Mouse (Mus musculus): ENCODE measurements around the gene Ino80e. TPM values are rescaled to one million over a fixed set of nuclear protein-coding genes. Genes with fewer than 3 reads are reported as not detected.
"Not testable (repeated sequence)": the region's sequence is repeated elsewhere in the genome, so short reads cannot be mapped to it uniquely, and the experiment has no call there.

The Ino80e gene
- 10 to 100 TPM; 48.4 to 55.6 TPM for total RNA-seq (2021)
- long read RNA-seq, transcript Ino80e-203 (7 exons, 1,973 nt): major isoform, 19 of 47 reads
- long read RNA-seq, transcript Ino80e-214 (6 exons, 883 nt): minor isoform, 15 of 47 reads
- long read RNA-seq, partial matches to known transcripts: 3 of 47 reads
- long read RNA-seq, other reads (novel, unspliced or antisense): 8 of 47 reads

DNA sequence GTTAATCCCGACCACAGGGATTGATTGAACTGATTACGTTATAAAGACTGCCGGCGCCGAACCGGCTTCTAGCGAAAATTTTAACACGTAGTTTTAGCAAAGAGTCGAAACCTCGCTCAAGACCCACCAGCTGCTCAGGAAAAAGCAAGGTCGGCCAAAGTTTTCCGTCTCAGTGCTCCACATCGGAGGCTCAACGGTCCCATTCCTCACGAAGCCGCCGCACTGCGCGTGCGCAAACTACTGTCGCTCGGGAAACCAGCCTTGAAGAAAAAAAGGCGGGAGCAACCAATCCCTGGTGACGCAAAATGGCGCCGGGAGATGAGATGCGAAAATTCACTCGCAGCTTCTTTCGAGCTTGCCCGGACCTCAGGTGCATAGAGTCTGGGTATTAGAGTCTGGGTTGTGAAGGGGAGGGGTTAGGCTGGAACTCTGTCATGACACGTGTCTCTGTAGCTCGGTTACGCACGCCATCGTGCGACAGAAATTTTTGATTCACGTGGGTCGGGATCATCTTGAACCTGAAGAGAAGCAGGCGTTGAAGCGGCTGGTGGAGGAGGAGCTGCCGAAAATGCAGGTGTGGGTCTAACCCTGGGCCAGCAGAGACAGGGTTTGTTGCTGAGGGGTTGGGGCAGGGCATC lies at the start of gene Ino80e:
Ino80e (minus strand) TSS at position 231 of the 638 bp plus-strand sequence.
- peak; percentile 92 to 96 for DNase-seq (ENCODE audit: low spot score in 2 of 2)

DNA sequence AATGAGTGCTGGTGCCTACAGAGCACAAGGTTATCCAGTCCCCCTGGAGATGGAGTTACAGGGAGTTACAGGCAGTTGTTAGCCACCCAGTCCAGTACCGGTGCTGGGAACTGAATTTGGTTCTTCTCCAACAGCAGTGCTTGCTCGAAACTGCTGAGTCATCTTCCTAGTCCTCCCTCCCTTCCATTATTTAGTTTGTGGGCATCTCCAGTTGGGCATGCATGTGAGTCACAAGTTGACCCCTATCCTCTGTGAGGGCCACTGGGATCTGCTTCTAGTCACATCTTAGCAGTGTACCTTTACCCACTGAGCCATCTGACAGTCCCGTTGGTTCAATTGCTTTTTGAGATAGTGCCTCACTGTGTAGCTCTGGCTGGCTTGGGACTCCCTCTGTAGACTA lies 43.4 kb upstream of the Ino80e start:
- DNase-seq (ENCODE audit: low spot score in 2 of 2): no peak

DNA sequence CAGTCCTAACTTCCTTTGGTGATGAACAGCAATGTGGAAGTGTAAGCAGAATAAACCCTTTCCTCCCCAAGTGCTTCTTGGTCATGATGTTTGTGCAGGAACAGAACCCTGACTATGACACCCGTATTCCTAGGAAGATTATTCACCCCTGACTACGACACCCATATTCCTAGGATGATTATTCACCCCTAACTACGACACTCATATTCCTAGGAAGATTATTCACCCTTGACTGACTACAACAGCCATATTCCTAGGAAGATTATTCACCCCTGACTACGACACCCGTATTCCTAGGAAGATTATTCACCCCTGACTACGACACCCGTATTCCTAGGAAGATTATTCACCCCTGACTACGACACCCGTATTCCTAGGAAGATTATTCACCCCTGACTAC lies 37.6 kb upstream of the Ino80e start:
- DNase-seq (ENCODE audit: low spot score in 2 of 2): not testable (repeated sequence)

DNA sequence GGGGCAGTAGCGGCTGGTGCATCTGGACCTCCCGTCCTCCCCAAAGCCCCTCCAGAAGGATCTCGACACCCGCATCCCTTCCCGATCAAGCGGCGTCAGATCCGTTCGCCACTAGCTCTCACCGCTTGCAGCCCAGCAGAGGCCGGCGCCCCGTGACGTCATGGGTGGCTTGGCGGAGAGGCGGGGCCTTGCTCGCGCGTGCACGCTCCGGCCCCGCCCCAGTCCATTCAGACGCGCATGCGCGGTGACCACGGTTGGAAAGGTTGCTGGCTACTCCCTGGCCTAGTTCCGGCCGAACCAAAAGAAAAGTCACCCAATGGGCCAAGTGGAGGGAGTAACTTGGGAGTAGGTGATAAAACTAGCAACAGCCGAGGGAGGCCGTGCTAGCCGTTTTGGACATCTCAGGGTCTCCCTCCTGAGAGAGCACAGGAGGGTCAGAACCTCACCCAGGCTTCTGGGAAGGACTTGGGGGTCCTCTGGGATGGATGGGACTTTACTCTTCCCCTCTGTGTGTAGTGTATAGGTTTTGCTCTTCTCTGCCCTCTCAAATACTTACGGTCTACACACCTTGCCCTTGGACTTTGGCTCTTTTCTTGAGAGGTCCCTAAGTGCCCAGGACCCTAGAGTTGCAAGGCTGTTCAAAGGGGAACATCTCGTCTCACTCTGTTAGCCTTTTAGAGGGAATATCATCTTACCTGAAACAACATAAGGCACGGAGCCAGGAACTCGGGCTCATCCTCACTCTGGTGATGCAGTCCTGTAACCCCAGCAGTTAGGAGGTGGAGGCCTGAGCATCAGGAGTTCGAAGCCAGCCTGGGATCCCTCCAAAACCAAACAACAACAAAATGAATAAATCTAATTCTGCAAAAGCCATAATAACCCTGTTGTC lies 36.2 kb upstream of the Ino80e start:
- DNase-seq (ENCODE audit: low spot score in 2 of 2): peak; percentile 92 to 95

DNA sequence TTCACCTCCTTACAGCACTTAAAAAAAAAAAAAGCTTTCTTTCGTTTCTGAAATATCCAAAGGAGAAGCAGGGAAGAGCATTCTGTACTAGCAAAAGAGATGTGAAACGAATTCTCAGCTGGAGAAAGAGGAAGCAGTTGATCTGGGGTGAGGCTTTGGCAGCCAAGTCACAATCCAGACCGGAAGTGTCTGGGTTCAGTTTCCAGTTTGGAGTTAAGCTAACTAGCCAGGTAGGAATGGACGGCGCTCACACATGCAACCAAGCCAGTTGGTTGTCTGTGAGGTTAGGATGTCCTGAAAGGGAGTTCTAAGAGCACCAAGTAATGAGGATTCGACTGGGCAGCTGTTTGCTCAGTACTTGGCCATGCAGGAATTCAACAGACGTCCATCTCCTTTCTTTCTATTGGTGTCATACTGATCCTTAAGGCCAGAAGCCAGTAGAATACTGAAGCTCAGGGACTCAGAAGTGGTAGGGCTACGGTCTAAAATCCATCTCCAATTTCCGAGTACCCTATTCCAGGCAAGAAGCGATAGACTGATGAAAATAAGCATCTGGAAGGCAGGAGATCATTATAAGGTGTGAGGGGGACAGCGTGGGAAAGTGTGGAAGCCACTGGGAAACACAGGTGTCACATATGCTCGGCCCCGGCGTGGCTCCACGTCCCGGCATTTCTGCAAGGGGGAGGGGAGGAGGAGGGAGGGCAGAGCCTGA lies 35.4 kb upstream of the Ino80e start:
- peak in 1 of 2 experiments; percentile 13 for DNase-seq (ENCODE audit: low spot score in 2 of 2)

DNA sequence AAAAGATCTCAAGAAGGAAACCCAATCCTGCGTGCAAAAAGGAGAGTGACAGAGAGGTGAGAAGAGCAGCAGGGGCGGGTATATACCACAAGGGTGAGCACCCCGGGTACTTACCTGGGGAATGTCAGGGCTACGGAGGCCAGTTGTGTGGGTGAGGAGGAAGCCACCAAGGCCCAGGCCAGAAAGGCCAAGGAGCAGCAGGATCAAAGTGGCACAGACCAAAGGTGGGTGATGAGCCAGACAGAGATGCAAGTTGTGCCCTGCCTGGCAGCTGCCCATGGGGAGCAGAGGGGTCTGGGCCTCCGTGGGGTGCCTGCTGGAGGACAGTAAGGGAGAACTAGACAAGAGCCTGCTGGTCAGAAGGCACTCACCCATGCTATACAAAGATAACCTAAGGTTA lies 34.7 kb upstream of the Ino80e start:
- no peak for DNase-seq (ENCODE audit: low spot score in 2 of 2)

DNA sequence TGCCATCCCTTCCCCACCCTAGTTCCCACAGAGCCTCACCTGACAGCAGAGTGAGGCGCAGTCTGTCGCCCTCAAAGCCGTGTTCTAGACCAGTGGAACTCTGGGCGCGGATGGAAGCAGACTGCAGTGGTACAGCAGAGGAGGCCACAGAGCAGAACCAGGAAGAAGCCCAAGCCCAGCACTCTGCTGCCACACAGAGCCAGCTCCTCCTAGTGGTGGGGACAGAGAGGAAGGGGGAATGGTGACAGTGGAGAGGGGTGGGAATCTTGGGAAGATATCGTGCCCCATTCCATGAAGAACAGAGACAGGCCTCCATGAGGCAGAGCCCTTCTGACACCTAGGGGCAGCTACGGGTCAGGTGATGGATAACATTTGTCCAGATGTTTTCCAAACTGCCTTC lies 26.7 kb upstream of the Ino80e start:
- DNase-seq (ENCODE audit: low spot score in 2 of 2): no peak

DNA sequence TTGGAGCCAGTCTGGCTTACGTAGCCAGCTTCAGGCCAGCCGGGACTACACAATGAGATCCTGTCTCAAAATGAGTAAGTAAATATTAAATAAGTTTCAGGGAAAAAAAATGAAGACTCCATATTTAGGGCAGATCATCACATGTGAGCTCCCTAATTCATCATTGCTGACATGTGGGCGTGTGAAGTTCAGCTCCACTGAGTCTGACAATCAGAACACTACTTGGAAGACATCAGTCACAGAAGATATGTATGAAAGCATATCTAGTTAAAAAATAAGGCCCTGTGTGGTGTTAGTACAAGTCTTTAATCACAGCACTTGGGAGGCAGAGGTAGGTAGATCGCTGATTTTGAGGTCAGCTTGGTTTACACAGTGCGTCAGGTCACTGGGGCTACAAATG lies 25.1 kb upstream of the Ino80e start:
- DNase-seq (ENCODE audit: low spot score in 2 of 2): no peak

DNA sequence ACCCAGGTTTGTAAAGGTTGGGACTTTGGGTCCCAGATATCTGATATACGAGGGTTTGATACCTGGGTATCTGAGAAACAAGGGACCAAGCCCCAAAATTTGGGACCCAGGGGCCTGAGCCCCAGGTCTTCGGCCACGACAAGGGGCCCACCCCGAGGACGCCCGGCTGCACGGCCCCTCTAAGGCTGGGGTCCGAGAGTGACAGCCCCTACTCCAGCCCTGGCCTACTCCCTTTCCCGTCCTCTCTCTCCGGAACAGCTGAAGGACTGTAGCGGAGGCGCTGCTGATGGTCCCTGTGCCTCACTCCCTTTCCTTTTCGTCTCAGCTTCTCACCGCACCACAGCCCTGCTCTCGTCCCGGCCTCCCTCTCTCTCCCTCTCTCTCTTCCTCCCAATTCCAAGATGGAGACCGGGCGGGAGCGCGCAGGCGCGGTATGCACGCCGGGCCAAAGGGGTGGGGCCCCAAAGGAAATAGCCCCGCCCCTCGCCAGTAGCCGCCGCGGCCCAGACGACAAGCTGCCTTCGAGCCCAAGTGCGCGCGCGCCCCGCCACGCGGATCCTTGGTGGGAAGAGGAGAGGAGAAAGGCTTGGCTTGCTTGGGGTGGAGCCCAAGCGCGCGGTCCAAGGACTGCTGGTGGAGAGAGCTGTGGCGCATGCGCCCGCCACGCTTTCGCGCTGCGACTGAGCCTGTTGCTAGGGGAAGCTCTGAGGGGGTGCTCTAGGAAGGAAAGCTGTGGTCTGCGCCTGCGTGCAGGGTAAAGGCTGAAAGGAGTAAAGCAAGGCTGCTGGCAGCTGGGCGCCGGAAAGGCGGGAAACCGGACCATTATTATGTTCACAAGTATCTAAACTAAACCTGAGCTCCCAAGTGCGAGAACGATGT lies 22.3 kb upstream of the Ino80e start, which contains the start of gene Taok2:
Taok2 (minus strand) TSS at position 418 of the 879 bp plus-strand sequence.
- DNase-seq (ENCODE audit: low spot score in 2 of 2): peak; percentile 99

DNA sequence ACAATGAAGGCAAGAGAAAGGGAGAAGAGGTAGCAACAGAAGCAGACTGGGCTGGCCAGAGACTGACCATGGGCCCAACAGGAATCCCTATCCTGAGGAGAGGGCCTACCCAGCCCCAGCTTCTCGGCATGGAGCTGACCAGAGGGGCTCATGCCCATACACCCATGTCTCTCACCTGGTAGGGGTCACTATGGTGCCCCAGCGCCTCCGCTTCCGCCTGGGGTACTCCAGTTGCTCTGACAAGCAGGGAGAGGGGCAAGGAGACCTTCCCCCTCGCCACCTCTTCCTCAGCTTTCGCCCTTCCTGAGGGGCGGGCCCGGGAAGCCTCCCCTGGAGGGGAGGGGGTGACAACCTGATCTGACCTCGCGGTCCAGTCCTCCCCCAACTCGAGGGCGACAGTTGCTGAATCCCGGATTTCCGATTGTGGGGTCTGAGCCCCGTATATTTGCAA lies 21.6 kb upstream of the Ino80e start:
- no peak for DNase-seq (ENCODE audit: low spot score in 2 of 2)

DNA sequence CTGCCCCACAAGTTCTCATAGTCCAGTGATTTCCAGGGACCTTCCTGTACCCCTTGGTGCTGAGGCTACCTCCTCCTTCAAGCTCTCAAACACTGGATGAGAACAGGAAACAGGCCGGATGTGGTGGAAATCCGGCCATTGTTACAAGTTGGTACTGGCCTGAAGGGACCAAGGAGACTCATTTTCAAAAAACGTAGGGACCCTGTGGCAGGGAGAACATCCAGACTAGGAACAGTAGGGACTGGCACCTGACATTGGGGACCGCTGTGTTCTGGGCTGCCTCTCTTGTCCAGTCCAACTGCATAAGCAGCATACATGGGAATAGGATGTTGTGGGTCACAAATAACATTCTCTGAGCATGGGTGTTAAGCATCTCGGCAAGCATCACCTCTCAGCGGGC lies 18.9 kb upstream of the Ino80e start:
- no peak for DNase-seq (ENCODE audit: low spot score in 2 of 2)

DNA sequence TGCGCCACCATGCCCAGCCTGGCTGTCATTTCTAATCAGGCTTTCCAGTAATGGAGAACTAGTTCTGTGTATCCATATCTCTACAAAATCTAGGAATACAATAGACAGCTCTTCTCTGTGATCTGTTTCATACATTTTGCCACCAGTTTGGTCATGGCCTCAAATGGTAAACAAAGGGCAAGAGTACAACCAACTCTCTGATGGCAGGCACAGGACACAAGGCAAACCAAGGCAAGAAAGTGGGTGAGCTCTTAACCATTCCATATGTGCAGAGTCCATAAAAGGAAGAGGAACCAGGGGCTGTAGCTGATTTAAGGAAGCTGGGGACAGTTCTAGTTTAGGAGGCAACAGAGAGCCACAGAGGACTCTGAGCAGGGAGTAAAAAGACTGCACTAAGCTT lies 15.1 kb upstream of the Ino80e start:
- no peak for DNase-seq (ENCODE audit: low spot score in 2 of 2)

DNA sequence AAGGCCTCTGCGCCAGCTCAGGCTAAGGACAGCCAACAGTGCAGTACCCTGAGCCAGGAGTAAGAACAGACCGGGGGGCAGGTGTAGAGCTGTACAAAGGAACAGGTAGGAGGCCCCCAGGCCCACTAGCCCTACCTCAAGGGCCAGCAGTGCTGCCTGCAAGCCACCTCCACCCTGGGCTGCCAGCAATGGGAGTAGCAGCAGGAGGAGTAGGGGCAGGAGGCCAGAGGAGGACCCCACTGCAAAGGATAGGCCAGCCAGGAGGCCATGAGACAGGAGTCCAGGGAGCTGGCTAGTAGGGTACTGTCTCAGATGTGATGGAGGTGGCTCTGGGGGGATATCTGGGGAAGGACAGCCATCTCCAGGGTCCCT lies 8.3 kb upstream of the Ino80e start:
- no peak for DNase-seq (ENCODE audit: low spot score in 2 of 2)

DNA sequence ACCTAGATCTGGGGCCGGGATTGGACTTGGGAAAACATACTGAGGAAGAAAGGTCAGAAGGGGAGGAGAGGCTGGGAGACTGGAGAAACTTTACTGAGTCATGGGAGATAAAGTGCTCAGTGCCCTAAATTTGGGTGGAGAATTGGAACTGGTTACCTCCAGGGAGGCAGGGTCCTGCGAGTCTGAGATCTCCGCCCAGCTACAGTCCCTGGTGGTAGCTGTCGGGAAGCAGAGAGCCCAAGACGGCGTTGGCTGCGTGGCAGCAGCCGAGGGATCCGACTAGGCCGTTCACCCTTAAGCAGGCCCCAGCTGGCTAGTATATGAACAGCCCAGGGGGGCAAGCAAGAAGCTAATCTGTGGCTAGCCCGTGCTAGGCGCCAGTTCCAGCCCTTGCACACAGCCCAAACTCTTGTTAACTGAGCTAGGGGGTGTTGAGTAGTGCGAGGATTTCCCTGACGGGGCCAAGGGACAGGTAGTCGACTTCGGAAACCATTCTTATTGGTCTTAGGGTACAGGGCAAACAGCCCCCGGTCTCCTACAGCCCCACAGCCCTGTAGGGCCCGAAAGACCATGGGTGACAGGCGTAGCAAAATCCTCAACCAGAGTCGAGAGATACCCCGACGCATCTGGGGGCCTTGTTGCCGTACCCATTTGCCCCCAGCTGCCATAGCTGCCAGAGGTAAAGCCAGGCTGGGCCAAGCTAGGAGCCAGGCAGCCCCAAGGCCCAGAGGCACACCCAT lies 7.8 kb upstream of the Ino80e start:
- DNase-seq (ENCODE audit: low spot score in 2 of 2): no peak

DNA sequence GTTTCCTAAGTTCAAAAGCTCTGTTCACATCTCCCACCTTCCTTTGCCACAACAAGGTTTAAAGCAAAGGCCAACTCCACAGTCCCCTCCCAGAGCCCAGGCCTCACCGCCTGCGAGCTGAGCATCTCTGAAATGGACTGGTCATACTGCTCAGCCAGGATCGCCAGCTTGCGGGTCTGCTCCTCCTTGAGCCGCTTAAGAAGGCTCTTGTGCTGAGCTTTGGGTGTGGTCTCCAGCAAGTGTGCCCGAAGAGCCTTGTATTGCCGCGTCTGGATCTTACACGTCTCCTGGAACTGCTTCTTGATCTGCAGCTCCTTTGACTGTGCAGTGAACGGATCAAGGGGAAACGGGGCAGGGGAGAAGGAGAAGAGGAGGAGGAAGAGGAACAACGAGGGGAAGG lies 5.8 kb upstream of the Ino80e start:
- DNase-seq (ENCODE audit: low spot score in 2 of 2): no peak

DNA sequence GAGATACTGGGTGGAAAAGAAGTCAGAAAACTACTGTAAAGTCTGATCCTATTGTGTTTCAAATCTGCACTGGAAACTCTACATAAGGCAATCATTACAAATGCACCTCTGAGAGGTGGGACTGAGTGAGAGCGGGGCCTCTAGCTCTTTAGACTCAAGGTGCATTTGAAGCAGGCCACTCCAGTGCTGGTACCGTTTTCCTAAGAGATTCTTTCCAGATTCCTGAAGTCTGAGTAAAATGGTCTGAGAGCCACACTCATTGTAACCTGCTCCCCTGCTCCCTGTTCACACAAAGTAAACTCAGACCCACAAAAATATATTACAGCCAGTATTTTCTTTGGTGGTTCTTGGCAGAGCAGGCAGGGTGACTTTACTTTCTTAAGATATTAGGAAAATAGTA lies 5.4 kb upstream of the Ino80e start:
- no peak for DNase-seq (ENCODE audit: low spot score in 2 of 2)

DNA sequence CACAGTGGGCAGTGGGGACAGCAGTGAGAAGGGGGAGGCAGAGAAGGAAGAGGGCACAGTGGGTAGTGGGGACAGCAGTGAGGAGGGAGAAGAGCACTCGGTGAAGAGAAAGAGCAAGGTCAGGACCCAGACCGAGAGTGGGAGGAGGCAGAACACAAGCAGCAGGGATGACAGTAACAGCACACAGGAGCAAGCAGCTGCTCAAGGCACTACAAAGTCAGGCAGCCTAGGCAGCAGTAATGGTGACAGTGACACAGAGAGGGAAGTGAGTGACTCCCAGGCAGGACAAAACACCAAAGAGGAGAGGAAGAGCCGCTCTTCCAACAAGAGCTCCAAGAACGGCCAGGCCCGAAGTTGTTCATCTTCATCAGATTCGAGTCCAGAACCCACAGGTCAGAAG lies 1.6 kb upstream of the Ino80e start:
- DNase-seq (ENCODE audit: low spot score in 2 of 2): no peak

DNA sequence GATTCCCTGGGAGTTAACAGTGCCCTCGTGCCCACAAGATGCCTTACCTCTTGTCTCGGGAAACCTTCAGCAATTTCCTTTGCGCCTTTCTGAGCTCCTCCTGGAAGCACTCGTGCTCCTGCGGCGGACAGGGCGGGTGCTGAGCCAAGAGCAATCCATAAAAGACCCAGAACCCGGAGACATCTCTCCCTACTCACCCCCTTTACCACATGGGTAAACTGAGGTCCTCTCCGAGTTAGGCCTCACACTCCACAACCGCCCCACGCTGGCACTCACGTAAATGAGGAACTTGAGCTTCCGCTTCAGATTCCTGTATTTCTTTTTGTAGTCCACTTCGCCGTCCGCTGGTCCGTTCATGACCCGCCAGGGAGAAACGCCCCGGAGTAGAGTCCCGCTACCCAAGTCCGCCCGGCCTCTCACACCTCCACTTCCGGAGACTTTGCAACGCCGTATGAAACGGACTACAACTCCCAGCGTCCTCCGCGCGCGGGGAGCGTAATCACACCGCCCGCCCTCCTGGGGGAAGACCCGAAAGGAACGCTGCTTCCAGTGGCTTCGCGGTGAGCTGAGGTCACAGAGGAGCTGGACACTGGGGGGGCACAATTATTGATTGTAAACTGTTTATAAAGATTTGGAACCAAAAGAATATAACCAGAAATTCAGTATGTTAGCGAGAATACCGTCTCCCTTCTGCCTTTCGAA lies 597 bp downstream of the Ino80e start, which contains the start of gene Hirip3:
Hirip3 (plus strand) TSS at position 544 of the 702 bp plus-strand sequence.
- DNase-seq (ENCODE audit: low spot score in 2 of 2): peak; percentile 94 to 96

DNA sequence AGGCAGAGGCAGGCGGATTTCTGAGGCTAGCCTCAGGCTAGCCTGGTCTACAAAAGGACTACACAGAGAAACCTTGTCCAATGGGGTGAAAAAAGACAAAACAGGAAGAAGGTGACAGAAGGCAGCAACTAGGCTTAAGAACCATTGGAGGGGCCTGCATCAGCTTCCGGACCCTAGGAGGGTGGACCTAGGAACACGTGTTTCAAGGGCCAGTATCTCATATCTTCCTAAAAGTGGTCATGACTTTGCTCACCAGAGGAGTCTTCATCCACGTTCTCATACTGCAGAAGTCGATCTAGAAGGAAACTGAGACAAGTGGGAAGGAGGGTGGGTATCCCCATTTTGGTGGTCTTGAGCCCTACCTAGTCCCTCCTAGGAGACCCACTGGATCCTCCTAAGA lies 1.2 kb downstream of the Ino80e start:
- DNase-seq (ENCODE audit: low spot score in 2 of 2): no peak

Measured in layer of hippocampus, adult 18-20 months (tissue).